Mouse (Mus musculus) kidney, postnatal 25 days (tissue): Measurements from ENCODE around the gene 1700069L16Rik.

Experiments used
- DNase-seq, 2 experiments: peaks; one replicate each; pipeline ENCODE4 v3.0.0; 2021; ENCODE audit warnings: mixed read lengths in 2 of 2

1700069L16Rik gene

DNA sequence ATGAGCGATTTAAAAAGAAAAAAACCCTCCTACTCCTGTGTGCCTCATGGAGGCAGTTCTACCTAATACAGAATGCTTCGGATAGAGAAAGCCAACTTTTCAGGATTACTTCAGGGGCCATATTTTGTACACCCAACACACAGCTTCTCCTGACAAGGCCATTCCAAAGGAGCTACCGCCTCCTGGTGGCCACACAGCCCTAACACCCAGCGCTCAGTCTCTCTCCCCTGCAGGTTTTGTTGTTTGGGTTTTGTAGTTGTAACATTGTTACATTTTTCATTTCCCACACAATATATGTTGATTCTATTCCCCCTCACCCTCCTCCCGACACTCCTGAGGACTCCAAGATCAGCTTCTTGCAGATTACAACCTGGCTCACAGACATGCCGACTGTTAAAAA is 7.6 kb upstream of the 1700069L16Rik start:
- DNase-seq = peak in 1 of 2 experiments; percentile 70

DNA sequence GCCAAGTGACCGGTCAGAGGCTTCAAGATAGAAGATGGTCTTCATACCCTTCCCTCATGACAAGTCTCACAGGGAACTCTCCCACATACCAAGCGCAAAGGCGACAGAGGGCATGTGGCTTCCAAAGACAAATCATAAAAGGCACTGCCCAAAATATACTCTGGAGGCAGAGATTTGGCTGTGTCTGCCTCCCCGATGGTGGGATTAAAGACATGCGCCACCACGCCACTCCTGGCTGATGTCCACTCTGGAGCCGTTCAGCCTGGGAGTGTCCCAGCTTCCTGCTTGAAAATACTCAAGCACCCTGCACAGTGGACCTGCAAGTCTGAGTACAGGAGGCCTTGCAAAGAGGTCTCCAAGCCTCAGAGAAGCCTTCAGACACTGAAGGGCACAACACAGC is 6.6 kb upstream of the 1700069L16Rik start:
- no peak for DNase-seq

DNA sequence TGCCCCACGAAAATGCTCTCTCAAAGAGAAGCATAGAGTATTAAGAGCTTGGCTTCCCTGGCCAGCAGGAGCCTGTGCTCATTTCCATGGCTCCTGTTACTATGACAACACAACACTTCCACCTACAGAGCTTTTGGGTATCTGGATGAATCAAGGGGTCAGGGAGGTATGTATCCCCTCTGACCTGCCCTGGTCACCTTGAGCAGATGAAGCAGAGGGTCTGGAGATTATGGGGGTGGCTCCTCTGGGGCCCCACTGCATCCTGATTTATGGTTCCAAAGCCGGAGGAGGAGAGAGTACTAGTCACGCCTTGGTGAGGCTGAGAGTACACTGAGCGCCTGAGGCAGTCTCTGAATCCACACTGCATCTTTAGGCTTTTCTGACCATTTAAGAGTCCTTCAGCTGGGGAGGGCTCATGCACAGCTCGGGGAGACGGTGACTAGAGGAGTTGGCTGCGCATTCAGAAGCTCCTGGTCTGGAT is 6.1 kb upstream of the 1700069L16Rik start:
- DNase-seq = no peak

DNA sequence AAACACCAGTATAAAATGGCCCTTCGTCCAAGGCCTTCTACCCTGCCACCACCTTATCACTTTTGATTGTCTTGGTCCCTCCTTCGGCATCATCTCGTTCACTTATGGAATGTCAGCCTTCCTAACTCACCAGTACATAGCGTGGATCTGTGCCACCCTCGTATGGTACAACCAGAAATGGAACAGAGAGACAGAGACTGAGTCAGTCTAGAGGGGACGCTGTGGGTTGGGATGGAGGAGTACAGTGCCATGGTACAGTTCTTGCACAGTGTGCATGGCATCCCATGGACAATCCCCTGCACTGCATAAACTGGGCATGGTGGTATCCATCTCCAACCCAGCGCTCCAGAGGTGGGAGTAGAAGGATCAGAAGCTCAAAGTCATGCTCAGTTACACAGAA is 4.1 kb upstream of the 1700069L16Rik start:
- no peak for DNase-seq

DNA sequence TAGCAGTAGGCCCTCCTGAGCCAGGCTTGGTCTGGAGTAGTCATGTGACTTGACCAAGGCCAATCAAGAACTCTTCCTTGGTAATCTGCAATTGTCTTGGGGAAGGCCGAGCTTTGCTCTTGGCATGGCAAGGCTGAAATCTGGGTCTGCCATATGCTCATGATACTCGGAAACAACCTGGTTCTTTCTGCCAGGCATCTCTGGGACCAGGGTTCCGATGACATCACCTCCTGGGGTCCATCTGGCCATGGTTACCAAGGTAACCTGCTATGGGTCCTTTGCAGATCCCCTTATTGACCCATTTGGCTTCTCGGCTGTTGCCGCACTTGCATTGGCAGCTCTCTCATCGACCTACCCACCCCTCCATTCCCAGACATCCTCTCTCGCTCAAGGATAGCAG is 3.4 kb upstream of the 1700069L16Rik start:
- DNase-seq = no peak

DNA sequence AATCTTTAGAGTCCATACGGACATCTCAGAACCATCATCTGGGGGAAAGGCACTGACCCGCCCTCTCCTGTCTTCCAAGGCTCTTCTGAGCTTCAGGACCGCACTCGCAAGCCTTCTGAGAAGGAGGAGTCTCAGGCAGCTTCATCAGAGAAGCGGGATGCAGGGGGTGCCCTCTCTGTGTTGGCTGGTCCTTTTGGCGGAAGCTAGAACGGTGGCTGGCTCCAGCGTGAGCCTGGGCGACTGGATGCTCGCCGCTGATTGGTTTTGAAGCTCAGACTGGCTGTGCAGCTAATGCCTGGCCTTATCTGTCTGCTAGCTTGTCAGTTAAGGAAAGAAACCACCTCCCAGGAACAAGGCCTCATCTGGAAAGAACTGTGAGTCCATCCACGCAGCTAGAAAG is 2.7 kb upstream of the 1700069L16Rik start:
- DNase-seq = no peak

DNA sequence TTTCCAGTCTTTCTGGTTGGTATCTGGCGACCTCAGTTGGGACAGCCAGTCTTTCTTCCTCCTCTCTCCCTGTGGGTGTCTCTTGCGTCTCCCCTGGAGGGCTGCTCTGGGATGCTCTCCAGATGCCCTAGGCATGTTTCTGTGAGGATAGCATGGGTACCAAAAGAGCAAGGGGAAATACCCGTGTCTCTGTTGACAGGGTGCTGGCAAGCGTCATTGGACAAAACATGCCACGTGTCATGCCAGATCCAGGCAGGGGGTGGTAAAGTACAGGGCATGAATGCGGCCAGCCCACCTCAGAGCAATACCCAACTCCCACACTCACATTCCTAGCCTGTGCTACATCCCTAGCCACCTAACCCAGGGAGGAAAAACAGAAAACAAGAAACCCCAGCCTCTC is 2.0 kb upstream of the 1700069L16Rik start:
- DNase-seq = no peak

DNA sequence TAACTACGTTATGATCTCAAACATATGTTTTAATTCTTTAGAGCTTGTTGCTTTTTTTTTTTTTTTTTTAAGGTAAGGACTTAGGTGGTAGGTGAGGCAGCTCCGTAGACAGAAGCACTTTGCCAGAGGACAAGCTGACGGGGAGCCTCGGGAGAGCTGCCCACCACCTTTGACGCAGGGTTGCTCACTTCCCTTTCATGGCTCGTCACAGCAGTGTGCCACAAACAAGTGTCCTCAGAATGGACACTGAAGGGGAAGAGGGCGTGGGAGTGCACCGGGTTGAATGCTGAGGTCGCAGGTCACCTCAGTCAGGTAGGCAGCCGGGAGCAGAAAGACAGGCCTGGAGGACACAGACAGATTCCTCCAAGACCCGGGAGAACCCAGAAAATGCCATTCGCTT is 845 bp upstream of the 1700069L16Rik start:
- DNase-seq = no peak

DNA sequence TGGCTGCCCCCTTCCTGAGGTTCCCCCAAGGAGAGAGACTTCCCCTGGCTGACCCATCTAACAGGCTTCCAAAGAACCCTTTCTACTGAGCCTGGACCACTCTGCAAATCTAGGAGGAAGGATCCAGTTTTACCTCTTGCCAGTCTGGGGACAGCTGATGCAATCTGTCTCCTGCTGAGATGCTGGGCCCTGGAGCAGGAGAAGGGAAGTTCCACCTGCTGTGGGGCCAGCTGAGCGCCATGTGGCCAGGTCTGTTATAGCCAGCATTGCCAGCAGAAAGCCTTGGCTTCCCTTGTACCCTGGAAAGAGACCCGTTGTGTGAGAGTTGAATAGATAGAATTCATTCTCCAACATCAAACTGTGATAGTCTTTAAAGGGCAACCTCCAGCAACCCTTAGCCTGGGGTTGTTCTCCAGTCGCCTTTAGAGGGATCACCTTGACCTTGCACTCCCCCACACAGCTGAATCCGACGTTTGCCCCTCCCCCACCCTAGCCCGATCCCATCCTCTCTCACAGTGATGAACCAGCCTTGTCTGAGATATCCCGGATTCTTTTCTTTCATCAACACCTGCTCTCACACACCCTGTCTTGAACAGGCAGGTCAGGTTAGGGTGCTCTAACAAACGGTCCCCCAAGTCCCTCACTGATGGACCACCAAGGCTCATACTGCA is 870 bp downstream of the 1700069L16Rik start:
- no peak for DNase-seq

DNA sequence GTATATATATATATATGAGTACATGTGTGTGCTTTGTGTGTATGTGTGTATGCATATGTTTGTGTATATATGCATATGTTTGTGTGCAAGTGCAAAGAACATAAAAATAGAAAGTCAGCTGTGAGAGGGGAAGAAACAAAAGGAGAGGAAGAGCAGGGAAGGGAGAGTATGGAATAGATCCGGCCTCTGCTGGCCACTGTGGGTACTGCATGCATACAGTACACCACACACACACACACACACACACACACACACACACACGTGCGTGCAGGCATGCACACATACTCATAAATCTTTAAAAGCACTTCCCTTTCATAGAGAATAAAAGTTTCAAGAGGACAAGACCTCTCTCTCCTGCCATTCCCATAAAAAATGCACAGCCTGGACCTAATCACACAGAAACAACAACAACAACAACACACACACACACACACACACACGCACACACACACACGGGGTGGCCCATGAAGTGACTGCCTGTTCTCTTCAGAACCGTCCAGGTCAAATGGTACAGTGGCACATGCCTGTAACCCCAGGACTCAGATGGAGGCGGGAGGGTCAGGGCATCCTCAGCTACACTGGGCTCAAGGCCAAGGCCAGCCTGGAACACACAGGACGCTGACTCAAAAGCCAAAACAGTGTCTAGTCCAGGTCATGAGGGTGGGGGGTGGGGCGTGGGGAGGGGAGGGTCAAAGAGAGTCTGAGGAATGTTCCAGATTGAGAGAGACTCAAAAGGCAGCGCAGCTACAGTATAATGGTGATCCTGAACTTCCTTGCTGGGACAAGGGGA is 2.2 kb downstream of the 1700069L16Rik start:
- no peak for DNase-seq

DNA sequence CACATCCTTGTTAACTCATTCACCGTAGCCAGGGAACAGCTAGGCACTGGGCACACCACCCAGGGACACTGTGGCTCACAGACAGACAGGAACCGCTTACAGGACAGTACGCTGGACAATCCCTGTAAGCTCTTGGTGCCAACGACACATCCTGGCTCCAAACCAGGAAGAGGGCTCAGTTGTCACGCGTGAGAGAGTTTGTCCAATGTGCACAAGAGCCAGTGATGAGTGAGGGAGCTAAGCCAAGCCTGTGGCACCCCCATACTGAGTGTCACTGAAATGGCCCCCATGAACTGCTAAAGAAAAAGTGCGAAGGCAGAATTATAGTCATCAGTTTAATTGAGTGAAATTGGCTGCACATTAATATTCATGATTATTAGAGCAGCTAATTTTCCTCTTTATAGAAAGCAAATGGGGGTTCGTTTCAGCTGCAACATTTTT is 5.3 kb downstream of the 1700069L16Rik start:
- DNase-seq = no peak

DNA sequence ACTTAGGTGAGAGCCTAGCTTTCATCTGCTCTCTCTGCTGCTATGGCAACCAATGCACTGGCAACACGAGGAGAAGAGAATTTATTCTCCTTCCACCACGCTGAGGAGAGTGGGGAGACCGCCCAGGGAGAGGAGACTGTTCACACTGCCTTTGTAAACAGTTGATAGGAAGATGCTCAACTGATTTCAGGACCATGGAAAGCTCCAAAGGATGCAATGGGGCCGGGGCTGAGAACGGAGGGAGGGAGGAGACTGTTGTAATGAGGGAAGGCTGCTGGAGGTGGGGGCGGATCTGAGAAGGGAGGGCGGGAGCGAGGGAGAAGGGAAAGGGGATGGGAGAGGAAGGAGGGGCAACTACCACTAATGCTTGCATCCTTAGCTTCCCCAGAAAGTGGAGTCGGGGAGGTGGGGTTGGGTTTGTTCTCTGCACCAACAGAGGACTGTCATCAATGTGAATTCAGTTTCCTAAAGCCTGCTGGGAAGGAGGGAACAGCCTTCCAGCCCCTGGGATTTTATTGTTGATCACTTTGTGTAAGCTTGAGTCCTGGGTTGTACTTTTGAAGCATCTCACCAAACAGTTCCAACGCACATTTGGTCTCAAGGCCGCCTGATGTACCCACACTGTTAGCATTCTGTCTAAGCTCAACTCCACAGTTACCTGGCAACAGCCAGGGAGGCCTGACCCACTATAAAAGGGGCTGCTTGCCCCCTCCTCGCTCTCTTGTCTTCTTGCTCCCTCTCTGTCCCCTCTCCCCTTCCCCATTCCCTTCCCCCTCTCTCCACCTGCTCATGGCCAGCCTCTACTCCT is 7.8 kb downstream of the 1700069L16Rik start:
- peak in 1 of 2 experiments; percentile 23 for DNase-seq

DNA sequence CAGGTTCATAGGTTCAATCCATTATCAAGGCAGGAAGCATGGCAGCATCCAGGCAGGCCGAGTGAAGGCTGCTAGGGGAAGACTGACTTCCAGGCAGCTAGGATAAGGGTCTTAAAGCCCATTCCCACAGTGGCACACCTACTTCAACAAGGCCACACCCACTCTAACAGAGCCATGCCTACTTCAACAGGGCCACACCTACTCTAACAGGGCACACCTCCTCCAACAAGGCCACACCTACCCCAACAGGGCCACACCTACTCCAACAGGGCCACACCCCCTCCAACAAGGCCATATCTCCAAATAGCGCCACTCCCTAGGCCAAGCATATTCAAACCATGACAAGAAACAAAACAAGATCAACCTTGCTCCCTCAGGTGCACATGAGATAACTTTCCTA is 11.7 kb downstream of the 1700069L16Rik start:
- no peak for DNase-seq

DNA sequence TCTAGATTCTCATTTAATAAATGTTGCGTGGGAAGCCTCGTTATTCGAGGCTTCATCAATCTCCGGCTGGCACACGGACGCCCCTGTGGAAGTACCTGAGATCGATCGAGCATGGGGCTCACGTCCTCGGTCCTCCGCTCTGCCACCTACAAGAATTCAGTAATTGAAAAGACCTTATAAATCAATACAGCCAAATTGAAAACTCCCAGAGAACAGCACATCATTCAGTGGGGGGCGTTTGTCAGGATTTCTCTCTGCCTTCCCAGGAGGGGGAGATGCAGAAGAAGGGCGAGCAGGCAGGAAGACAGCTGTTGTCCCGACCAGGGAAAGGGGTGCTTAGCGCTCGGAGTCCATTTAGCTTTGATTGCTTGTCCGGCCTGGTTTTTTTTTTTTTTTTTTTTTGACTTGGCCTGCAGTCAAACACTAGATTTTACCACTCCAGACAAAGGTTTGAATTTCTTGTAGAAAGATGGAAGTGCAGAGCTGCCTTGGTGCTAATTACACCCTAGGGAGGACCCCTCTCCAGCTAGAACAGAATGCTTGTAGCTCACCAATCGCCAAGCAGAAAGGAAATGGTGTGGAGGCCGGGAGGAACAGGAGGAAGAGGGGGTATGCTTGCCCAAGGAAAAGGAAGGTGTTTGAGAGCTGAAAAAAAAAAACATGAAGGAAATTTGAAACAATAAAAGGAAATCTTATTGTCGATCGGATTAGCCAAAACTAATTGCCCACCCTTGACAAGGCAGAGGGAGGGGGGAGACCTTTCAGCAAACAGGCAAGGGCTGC is 20.6 kb downstream of the 1700069L16Rik start:
- peak; percentile 27 to 50 for DNase-seq

DNA sequence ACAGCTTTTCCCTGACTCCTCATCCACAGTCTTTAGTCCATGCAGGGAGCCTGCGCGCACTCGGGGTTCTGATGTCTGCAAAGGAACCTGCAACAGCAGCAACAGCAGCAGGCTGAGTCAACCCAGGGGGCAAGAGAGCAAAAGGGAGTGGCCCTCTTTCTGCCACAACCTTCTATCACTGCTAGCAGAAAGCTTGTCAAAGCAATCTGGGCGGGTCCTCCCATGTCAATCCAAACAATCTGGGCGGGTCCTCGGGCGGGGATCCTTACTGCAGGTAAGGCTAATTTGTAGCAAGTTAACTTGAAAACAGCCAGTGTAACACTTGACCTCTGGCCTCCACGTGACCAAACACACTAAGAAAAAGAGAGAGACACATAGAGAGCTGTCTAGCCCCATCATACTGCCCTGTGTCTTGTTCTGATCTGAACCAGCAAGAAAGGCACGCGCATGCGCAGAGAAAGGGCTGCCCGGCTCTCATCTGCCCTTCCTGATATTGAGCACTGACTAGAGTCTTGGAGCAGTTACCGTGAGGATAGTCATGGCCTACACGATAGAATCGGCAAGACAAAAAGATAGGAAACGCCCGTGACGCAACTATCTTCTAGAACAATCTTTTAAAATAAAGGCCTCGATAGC is 24.1 kb downstream of the 1700069L16Rik start:
- no peak for DNase-seq

DNA sequence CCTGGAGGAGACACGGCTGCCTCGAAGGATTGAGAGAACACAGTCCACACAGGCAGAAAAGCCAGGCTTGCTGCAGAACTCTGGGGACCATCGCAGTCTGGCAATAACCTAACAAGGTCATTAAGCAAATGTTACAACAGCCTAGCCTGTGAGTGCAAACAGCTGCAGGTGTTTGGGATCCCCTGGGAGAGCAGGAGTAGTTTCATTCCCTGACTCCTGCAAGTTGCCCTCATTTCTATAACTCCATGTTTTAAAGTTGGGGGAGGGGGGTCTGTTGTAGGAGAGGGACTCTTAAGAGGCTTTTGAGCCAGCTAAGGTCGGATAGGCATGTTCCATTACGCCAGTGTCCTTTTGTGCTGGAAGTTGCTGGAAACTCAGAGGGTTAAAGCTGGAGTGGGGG is 30.2 kb downstream of the 1700069L16Rik start:
- DNase-seq = no peak

DNA sequence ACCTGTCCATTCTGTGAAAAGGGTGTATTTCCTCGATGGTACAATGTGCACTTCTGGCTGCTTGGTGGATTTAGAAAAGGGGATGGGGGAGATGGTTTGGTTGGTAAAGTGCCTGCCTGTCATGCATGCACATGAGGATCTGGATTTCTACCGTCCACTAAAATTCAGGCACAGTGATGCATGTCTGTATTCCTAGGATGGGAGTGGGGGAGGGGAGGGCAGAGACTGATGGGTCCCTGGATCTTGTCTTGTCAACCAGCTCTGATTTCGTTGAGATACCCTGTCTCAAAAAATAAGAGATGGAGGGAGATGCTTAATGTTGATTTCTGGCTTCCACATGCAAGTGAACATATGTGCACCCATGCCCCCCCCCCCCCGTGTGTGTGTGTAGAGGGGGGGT is 30.6 kb downstream of the 1700069L16Rik start:
- DNase-seq = no peak

DNA sequence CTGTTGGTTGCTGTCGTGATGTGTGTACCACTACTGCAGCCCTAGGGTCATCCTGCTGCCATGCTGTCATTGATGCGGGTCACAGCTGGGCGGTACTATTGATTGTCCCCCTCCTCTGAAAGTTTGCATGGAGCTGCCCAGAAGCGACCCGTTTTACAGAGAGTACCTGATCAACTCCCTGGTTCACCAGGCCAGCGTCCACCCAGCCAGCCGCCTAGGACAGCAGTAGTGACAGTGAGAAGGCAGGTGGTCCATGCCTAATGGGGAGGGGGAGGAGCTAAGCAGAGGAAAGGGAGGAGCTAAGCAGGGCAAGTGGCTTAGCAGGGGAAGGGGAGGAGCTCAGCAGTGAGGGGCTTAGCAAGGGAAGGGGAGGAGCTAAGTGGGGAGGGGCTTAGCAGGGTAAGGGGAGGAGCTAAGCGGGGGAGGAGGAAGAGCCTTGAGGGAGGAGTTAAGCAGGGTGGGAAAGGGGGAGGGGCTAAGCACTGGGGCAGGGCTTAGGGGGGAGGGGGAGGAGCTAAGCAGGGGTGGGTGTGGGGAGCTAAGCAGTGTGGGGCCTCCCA is 31.3 kb downstream of the 1700069L16Rik start:
- no peak for DNase-seq

DNA sequence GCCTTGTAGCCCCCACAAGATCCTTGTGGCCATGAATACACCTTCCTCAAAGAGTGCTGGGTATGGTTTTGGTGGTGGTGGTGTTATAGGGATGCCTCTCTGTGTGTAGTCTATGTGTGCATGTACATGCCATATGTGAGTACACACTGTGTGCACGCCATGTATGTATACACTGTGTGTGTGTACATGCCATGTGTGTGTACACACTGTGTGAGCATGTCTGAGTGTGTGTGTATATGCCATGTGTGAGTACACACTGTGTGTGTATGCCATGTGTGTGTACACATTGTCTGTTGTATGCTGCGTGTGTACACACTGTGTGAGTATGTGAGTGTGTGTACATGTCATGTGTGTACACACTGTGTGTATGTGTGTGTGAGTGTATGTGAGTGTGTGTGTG is 33.7 kb downstream of the 1700069L16Rik start:
- DNase-seq = no peak

DNA sequence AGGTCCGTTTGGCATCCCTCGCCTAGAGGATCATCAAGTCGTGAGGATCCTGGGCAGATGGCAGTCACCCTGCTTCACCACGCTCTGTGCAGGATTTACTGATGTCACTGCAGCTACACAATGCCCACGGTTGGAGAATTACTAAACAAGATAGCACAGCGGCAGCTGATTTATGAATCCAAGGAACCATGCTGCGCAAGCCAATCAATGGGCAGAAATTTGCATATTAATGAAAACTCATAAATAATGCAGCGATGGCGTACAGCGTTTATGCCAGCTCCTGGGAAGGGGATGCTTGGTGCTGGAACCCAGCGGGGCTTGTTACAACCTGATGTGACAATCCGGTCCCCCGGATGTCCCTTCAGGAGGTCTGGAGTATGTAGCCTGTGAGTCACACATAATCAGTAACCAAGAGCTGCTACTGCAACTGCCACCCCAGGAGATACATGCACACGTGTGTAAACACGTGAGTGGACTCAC is 34.5 kb downstream of the 1700069L16Rik start:
- DNase-seq = no peak

DNA sequence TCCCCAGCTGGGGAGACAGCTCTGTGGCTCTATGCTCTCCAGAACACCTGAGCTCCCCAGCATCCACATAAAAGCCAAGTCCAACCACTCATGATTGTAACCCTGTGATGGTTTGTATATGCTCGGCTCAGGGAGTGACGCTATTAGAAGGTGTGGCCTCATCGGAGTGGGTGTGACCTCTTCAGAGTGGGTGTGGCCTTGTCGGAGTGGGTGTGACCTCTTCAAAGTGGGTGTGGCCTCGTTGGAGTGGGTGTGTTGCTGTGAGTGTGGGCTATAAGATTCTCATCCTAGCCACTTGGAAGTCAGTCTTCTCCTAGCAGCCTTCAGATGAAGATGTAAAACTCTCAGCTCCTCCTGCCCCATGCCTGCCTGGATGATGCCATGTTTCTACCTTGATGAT is 37.1 kb downstream of the 1700069L16Rik start:
- no peak for DNase-seq

DNA sequence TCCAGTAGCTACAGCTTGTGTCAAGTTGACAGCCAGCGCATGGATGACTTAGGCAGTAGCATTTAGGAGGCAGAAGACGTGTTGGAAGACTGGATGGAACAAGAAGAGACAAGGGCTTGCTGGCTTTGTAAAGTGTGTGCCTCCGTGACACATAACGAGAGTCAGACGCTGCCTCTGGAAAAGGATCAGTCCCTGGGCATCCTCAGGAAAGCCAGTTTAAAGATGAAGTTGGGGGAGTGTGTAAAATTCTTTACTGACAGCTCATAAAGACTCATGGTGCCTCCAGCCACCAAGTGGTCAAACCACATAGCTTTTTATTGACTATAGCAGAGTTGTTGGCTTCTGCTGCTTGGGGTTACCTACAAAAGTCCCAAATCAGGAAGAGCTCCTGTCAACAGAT is 39.1 kb downstream of the 1700069L16Rik start:
- DNase-seq = no peak
